Mouse (Mus musculus): ENCODE results near the gene Fcgrt.
"Not testable (repeated sequence)": the region's sequence is repeated elsewhere in the genome, so short reads cannot be mapped to it uniquely, and the experiment has no call there.

The Fcgrt gene

DNA sequence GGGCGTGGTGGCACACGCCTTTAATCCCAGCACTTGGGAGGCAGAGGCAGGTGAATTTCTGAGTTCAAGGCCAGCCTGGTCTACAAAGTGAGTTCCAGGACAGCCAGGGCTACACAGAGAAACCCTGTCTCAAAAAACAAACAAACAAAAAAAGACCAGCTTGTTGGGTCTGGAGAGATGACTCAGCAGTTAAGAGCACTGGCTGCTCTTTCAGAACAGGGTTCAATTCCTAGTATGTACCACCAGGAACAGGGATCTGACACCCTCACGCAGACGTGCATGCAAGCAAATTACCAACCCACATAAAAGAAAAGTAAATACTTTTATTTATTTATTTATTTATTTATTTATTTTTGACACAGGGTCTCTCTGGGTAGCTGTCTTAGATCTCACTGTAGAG is 6.4 kb upstream of the Fcgrt start:
- DNase-seq (ENCODE audit: low spot score in 2 of 2) = not testable (repeated sequence)

DNA sequence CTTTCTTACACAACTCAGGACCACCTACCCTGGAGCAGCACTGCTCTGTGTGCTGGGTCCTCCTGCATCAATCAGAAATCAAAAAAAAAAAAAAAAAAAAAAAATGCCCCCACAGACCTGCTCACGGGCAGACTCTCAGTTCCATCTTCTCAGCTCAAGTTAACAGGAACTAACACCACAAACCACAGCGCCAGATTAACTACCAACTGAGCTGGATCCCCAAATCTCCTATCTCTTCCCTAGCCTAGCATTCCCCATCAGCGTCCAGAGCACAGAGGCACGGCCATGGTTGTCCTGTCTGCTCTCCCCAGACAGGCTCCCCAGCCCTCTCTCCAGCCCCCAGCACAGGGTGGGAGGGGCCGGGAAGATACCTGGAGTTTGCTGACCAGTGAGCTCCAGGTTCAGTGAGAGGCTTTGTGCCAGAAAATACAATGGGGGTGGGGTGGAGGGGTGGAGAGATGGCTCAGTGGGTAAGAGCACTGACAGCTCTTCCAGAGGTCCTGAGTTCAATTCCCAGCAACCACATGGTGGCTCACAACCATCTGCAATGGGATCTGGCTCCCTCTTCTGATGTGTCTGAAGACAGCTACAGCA is 3.5 kb upstream of the Fcgrt start:
- no peak for DNase-seq (ENCODE audit: low spot score in 2 of 2)

DNA sequence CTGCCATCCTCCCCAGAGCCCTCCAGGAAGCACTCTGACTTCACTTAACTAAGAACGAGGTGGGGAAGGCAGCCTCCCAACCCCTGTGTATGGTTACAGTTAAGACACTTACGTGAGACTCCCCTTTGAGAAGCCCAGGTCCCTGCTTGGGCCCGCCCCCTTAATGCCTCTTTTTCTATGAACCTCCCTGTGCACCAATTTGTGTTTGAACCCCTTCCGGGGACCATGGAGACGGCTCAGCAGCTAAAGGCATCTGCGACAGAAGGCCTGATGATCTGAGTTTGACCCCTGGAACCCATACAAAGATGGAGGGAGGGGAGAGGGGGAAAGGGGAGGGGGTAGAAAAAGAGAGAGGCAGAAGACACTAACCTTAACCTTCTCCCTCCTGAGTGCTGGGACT is 2.8 kb upstream of the Fcgrt start:
- DNase-seq (ENCODE audit: low spot score in 2 of 2) = no peak

DNA sequence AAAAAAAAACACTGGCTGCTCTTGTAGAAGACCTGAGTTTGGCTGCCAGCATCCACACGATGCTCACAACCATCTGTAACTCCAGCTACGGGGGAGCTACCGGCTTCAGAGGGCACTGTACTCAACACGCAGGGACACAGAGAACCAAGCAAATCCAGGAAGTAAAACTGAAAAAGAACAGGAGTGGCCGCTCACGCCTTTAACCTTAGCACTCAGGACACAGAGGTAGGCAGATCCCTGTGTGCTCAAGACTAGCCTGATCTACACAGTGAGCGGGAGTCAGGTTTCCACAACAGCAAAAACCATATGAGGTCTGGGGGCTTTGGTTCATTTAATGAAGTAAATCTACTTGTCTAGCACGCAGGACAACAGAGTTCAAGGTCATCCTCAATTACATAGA is 1.8 kb upstream of the Fcgrt start:
- DNase-seq (ENCODE audit: low spot score in 2 of 2) = no peak

DNA sequence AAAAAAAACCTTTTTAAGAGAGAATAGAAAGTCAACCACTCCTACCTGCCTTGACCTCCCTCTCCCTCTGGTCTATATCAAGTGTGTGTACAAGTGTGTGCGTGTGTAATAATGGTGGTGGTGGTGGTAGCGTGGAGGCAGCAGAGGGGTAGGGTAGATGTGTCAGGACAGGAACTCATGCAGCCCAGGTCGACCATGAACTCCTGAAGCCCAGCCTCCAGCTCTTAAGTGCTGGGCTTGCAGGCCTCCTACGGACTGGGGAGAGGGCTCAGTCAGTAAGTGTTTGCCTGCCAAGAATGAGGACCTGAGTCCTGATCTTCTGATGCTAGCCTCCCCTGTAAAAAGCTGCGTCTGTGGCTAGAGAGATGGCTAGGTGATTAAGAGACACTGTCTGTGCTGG is 1.3 kb upstream of the Fcgrt start:
- DNase-seq (ENCODE audit: low spot score in 2 of 2) = no peak

DNA sequence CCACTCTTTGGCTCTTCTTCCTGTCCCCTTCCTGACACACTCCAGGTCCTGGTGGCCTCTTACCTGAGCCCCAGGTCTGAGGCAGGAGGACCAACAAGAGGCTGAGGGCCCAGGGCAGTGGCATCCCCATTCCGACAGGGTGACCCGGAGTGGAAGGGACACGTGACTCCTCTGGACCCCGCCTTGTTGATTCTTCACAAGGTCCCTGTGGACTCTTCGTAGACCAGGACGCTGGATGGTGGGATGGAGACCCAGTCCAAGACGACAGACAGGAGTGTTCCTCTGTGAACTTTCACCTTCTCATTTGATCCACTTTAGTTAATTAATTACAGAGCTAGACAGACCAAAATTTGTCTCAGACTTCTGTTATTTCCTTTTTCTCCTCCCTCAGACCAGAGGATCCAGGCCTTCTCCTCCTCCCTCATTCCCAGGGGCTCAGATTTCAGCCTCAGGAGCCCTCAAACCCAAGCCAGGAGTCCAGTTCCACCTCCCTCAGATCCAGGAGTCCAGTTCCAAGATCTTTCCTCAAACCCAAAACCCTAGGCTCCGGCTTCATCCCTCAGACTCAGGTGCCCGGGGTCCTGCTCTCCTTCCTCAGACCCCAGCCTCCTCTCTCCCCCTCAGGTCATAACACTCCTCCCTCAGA is 588 bp downstream of the Fcgrt start:
- no peak for DNase-seq (ENCODE audit: low spot score in 2 of 2)

DNA sequence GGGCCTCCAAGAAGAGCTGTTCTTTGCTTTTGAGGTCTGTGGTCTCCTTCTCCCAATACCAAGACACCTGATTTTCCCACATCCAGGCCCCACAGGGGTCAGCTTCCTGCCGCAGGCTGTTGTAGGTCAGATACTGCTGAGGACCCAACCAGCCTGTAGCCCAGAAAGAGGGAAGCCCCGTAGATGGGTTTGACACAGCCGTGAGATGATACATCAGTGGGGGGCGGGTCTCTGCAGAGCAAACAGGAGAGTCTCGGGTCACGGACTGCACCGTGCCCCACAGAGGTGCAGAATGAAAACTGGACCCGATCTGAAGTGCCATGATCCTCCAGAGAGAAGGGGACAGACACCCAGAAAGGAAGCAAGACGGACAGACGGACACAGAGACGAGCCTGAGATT is 1.2 kb downstream of the Fcgrt start:
- no peak for DNase-seq (ENCODE audit: low spot score in 2 of 2)

DNA sequence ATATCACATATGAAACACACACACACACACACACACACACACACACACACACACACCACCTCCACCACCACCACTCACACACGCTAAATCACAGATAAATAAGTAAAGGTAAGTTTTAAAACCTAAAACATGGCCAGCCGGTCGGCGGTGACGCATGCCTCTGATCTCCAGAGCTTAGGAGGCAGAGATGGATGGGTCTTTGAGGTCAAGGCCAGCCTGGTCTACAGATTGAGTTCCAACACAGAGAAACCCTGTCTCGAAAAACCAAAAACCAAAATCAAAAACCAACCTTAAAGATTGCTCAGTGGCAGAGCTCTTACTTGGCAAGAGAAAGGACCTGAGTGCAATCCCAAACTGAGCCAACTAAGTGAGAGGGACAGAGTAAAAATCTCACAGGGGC is 3.6 kb downstream of the Fcgrt start:
- DNase-seq (ENCODE audit: low spot score in 2 of 2) = no peak

DNA sequence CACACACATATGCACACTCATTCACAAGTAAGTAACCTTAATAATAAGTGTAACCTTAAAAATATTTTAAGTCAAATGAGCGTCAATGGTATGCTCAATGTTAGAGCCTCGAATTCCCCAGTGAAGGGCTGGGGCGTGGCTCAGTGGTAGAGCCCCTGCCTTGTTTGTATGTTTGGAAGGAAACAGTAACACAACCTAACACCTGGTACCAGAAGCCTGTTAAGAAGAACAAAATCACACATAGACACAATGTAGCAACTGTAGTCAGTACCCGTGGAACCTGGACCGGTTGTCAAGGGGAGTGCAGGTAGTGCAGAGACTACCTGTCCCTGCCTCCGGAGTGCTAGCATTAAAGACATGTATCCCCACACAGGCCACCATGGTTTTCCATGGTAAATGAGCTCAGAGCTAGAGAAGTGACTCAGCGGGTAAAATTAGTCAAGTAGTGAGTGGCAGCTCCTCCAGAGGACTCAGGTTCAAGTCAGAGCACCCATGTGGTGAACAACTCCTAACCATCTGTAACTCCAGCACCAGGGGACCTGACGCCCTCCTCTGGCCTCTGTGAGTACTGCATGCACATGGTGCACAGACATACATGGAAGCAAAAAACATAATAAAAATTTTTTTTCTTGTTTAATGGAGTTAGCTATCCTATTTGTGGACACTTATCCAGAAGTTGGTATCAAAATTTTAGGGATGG is 5.0 kb downstream of the Fcgrt start:
- no peak for DNase-seq (ENCODE audit: low spot score in 2 of 2)

DNA sequence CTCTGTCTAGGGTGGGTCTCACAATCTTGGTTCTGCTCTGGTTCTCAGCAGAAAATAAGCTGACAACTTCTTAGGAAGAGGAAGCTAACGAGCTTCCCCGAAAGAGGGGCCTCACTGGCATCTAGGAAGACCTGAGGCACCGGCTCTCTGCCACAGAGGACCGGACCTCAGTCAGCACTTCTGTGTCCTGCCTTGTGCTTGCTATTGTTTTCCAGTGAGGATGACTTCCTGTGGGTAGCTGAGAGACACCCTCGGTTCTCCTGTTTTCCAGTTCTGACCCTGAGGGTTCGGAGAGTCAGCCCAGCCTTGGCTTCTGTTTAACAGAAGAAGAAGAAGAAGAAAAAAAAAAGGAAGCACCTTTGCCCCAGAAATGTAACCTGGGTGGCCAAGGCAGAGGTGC is 6.2 kb downstream of the Fcgrt start:
- DNase-seq (ENCODE audit: low spot score in 2 of 2) = no peak

DNA sequence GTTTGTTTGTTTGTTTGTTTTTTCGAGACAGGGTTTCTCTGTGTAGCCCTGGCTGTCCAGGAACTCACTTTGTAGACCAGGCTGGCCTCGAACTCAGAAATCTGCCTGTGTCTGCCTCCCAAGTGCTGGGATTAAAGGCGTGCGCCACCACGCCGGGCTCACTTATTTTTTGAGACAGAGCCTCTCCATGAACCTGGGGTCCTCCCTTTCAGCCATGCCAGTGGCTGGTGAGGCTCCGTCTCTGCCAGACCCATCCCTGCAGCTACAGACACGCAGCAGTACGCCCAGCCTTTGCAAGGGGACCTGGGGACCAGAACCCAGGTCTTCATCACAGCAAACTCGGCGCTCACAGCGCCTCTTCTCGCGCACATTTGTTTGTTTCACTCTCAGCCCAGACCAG is 7.7 kb downstream of the Fcgrt start:
- DNase-seq (ENCODE audit: low spot score in 2 of 2) = not testable (repeated sequence)

DNA sequence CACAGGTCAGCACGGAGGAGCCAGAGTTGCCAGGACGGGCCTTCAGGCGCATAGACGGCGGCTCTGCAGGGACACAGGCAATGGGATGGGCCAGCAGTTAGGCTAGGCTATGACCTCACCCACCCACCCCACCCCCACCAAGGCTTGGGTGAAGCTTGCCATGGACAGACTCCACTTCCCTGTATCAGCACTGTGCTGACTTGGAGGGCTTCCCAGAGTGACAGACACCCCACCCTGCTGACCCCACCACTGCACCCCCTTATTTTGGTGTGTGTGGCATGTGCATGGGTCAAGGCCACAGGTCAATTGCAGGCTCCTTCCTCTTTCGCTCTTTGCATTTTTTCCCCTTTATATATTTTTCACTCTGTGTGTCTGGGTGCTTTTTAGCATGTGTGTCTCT is 8.3 kb downstream of the Fcgrt start:
- DNase-seq (ENCODE audit: low spot score in 2 of 2) = no peak

DNA sequence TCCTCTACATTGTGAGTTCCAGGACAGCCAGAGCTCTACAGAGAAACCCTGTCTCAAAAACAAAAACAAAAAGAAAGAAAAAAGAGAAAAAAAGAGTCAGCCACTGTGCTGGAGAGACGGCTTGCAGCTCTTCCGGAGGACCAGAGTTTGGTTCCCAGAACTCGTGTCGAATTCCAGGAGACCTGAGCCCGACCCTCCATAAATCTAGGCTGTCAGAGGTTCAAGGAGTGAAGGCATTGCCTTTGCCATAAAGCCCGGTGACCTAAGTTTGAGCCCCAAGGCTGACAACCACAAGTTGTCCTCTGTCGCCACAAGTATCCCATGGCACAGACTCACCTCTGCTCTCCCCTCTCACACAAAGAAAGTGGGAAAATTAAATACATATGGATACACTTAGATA is 9.5 kb downstream of the Fcgrt start:
- no peak for DNase-seq (ENCODE audit: low spot score in 2 of 2)

DNA sequence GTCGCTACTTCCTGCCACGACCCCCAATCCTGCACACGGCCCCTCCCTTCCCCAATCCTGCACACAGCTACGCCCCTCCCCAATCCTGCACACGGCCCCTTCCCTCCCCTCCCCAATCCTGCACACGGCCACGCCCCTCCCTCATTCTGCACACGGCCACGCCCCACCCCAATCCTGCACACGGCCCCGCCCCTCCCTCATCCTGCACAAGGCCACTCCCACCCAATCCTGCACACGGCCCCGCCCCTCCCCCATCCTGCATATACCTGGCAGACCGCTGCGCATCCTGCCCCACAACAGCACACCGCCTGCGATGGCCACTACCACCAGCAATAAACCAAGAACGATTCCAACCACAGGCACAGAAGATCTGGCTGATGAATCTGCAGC is 10.1 kb downstream of the Fcgrt start:
- DNase-seq (ENCODE audit: low spot score in 2 of 2) = no peak

DNA sequence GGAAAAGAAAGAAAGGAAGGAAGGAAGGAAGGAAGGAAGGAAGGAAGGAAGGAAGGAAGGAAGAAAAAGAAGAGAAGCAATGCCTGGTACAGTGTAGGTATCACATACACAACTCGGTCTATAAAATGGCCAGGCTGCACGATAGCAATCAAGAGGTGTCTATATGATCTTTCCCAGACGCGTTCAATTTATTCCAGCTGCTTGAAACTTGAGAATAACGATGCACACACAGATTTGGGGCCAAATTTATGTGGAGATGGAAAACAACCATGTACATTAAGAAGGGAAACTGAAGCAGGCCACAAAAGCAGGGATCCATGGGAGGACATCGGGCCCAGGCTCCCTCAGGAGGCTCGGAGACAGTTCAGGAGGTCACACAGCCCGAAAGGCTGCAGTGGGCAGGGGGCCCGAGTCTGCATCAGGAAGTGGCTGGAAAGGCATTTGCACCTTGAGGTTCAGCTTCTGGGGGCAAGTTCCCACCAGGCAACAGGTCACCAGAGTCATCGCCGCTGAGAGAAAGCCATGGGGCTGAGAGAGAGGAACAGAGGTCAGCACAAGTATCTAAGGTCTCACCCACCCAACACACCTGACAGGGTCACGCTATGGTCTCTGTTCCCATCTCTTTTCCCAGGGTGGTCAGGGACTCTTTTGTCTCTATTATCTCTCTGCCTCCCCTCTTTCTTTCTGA is 10.7 kb downstream of the Fcgrt start:
- DNase-seq (ENCODE audit: low spot score in 2 of 2) = no peak

DNA sequence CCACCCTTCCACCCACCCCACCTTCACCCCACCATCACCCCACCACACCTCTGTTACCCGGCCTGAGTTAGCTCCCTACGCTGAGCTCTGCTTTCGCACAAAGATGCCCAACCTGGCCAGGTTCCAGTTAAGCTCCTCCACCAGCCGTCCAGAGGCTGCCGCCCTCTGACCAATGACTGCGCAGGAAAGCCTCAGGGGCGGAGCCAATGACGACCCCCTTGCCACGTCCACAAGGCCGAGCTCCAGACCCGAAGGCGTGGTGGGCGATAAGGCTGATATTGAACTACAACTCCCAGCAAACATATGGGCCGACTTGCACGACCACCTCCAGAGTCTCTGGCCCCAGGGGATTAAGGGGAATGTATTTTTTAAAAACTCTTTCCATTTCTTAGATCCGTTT is 11.6 kb downstream of the Fcgrt start, which contains the start of gene Rcn3:
Rcn3 (minus strand) TSS at position 174 of the 400 bp plus-strand sequence.
- no peak for DNase-seq (ENCODE audit: low spot score in 2 of 2)

DNA sequence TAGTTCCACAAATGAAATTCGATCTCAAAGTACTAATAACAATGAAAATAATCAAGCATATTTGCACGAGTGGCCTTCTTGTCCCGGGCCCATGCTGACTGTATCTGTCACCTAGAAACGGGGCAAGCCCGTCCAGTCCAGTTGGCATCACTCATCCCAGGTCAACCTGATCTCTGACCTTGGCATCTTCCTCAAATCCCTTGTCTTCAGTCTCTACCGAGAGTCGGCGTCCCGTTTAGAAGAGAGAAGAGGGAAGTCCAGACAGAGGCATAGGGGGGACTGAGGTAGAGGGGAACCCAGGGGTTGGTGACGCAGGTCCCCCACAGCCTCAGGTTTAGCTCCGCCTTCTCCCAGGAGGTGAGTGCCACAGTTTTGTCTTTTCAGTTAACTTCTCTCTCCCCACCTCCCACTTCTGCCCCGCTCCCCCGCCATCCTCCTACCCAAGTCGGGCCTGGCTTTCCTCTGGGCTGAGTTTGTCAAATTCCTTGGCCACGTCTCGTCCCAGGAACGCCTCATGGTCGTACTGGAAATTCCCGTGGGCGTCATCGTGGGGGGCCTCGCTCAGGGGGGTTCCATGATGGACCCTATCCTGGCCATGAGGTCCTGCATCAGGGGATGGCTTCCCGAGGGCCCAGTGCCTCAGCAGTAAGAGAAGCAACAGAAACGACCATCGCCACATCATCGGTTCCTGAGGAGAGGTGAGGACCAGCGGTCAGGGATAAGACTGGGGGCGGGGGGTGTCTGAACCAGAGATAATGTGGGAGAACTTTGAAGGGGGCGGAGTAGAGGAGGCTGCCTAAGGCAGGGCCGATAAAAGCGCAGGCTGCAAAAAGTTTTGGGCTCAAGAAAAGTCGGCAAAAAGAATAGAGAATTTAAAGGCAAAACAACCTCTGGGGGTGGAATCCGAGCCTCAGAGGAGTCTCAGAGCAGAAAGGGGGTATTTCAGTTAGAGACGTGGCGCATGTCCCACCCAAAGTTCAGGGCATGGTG is 12.4 kb downstream of the Fcgrt start:
- DNase-seq (ENCODE audit: low spot score in 2 of 2) = no peak

DNA sequence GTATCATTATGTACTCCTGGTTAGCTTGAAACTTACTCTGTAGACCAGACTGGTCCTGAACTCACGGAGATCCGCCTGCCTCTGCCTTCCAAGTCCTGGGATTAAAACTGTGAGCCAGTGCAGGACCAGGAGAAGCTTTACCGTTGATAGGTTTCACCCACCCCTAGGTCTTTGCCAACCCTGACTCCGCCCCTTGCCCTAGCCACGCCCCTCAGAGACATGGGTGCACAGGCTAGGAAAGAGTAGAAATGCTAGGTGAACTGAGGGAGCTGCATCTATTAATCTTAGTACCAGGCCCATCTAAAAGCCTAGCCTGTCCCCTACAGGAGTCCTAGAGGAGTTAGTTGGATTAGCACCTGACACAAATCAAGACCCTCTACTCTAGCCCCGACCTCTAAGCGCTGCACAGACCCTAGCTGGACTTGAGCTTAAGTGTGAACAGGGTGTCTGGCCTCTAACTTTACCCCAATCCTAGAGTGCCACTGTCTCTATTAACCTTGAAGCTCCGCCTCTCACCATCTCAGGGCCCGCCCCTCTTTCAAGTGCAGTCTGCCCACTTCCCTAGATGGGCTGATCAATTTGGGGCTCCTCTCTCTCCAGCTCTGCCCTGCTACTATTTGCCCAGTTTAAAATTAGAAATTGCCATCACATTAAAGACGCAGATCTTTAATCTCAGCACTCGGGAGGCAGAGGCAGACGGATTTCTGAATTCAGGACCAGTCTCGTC is 13.2 kb downstream of the Fcgrt start:
- no peak for DNase-seq (ENCODE audit: low spot score in 2 of 2)

DNA sequence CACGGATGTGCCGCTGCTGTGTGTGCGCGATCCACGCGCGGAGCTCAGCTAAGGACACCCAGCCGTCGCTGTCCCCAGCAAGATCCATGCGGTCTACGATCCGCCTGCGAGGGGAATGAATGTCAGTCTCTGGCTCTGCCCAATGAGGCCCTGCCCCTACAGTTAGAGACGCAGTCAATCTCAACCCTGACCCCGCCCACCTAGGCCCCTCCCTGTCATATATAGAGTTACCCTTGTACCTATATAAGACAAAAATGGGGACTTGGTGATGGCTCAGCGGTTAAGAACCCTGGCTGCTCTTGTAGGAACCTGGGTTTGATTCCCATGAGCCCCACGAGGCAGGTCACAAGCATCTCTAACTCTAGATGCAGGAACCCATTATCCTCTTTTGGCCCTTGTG is 15.1 kb downstream of the Fcgrt start:
- no peak for DNase-seq (ENCODE audit: low spot score in 2 of 2)

DNA sequence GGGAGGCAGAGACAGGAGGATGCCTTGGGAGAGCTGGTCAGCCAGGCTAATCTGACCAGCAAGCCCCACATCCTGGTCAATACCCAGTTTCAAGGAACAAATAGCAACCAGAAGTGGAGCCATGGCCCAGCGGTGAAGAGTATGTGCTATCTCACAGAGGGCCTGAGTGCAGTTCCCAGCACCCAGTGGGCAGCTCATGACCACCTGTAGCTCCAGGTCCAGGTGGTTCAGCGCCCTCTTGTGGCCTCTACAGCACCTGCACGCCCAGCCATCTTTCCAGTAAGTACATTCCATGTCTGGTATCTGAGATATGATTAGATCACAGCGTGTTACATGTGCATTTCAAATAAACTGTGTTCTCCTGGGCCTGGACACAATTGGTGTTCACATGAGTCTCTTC is 17.6 kb downstream of the Fcgrt start:
- DNase-seq (ENCODE audit: low spot score in 2 of 2) = no peak

All from left cerebral cortex, adult 9 months (tissue).